Mouse (Mus musculus): ENCODE data around the gene Usp31. TPM values are rescaled to one million over a fixed set of nuclear protein-coding genes. Genes with fewer than 3 reads are reported as not detected.

Usp31 gene
- polyA plus RNA-seq, 1 experiment from 2014 or later: 2.3 TPM

Other genes starting within 250 kb of the Usp31 start
- 0.17 and 0.18 TPM in 2 replicates for gene Scnn1g, start 27.2 kb upstream of the Usp31 start, polyA plus RNA-seq (2015; fragmentation: Nextera tagmentation; extraction: Ambion mirVana)
- 0.05 TPM in 1 of 2 replicates, not detected in the other for gene Scnn1b, start 157.8 kb upstream of the Usp31 start, polyA plus RNA-seq (2015; fragmentation: Nextera tagmentation; extraction: Ambion mirVana)

Data from limb, embryonic 13.5 days (tissue).